ENCODE assay signal across 8 mouse cellular contexts in the genomic region with DNA sequence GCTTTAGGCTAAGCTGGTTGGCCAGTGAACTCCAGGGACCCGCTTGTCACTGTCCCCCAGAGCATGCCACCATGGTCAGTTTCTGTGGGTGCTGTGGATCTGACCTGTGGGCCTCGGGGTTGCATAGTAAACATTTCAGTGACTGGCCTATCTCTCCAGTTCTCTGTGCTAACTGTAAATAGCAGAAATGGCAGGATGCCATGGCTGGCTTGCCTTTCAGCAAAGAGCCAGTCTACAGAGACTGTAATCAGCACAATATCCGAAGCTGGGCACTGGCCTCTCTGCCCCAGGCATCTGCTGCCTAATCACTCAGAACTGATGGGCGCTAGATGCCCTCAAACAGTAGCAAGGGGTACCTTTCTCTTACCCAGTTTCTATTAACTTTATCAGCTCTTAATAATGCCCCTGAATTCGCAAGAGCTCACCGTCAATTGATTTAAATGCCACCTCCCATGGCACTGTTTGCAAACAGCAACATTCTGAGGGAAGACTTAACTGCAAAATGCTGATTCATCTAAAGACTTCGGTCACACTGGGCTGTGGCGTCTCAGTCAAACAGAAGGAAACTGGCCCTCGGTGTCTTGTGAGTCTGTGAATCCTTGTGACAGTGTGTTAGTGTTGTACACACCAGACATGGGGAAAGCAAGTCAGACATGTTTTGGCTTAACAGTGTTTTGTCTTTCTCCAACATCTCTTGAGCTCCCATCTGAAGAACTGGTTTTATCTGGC. TPM values are rescaled to one million over a fixed set of nuclear protein-coding genes. Genes with fewer than 3 reads are reported as not detected.
A peak's percentile ranks its signal among the peaks of the same experiment; 100 is the strongest.
DNase-seq lines count a peak whose midpoint lies in the region; ATAC-seq lines count a peak whose summit lies in the region.

No protein-coding gene starts in this region.

- ATAC-seq in hematopoietic stem cell, adult 5-6 weeks (replicated peaks in 1 of 2; ENCODE audit: insufficient read depth in 1 of 2, low FRiP score in 2 of 2, low TSS enrichment in 1 of 2, low read depth in 1 of 2, poor library complexity in 2 of 2, severe bottlenecking in 2 of 2) = peak; percentile 30 to 44; a peak in 3 of 4 replicates
- peak; percentile 77 for ATAC-seq in megakaryocyte progenitor cell, adult 5-6 weeks (replicated peaks; ENCODE audit: poor library complexity)
- ATAC-seq in frontal cortex, adult (ENCODE audit: low TSS enrichment) = no peak

- peak; percentile 40 to 57 for DNase-seq in heart, adult 18-20 months
- DNase-seq in heart, adult 9 months (ENCODE audit: low spot score in 2 of 2) = no peak
- DNase-seq in ovary, adult 18-20 months (ENCODE audit: low spot score) = peak; percentile 53
- DNase-seq in ovary, postnatal 10 days (ENCODE audit: low spot score) = no peak
- no peak for DNase-seq in thymus, postnatal 14 days

RNA-seq across cellular contexts. Expression of gene Zfp326, which starts 59.0 kb away (rescaled TPM):
- total RNA-seq in heart, adult 18-20 months (2021) = 10 to 100 TPM in 1 of 2 experiments, 1 to 10 TPM in 1; 9.4 to 10.5 TPM
- 105 and 122 TPM in 2 replicates for total RNA-seq in hematopoietic stem cell, adult 5-6 weeks (2017)
- total RNA-seq in megakaryocyte progenitor cell, adult 5-6 weeks (2015) = 33.9 and 38.5 TPM in 2 replicates
- 26.1 and 37.4 TPM in 2 replicates for total RNA-seq in megakaryocyte progenitor cell, adult 5-6 weeks (2017)

Comparison
In these comparisons a context has a peak if more than half of its experiments do, and no peak if none do; other contexts are left out.
1. DNase-seq: peak in heart, adult 18-20 months (2 of 2) and ovary, adult 18-20 months (single experiment); none in heart, adult 9 months (0 of 2), ovary, postnatal 10 days (single experiment) and thymus, postnatal 14 days (single experiment).